Mouse (Mus musculus) bone marrow, adult 2 months (tissue): ENCODE results near the gene Trrap.

Experiments used
- CTCF ChIP-seq: fragments of 200-500 bp; IDR thresholded peaks from 2 replicates; pipeline ENCODE4 v1.5.1; 2011; ENCODE audit warnings: low read length, control low read depth; ENCODE audit not compliant: control insufficient read depth, insufficient read depth
- POLR2A ChIP-seq: fragments of 200-500 bp; IDR thresholded peaks from 2 replicates; pipeline ENCODE4 v1.6.1; 2011; ENCODE audit warnings: low read depth, mild to moderate bottlenecking, control low read depth, low read length, borderline replicate concordance; ENCODE audit not compliant: control insufficient read depth

GRCm38 (mm10) chr5:144719781-144720180 lies 47.8 kb upstream of the Trrap start:
- TF ChIP-seq POLR2A: no peak
- TF ChIP-seq CTCF: no peak
